Mouse (Mus musculus): ENCODE measurements around the gene Trim42. TPM values are rescaled to one million over a fixed set of nuclear protein-coding genes. Genes with fewer than 3 reads are reported as not detected.

Trim42 gene
- 0.51 TPM for polyA plus RNA-seq (2014; fragmentation: Illumina TruSeq; extraction: RNeasy Lipid Tissue Mini Kit (QIAGEN cat#74804); ENCODE audit: low read depth, low replicate concordance)

DNA sequence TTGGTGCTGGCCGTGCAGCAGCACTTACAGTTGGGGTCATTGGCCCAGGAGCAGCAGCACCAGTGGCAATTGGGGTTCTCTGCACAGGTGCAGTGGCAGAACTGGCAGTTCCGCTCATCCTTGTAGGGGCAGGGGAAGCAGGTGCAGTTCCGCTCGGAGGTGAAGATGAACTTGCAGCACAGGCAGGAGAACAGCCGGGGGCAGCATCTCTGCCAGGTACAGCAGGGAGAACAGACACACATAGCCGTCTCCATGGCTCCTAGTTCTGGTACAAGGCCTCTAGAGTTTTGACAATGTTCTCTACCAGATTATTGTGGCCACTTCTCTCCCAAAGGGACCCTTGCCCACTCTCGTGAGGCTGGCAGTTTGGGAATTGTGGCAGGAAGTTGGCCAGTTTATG is at the start of gene Trim42:
Trim42 (minus strand) TSS at position 368 of the 400 bp plus-strand sequence.

